Mouse (Mus musculus): ENCODE data around the gene Aldh1a3. TPM values are rescaled to one million over a fixed set of nuclear protein-coding genes. Genes with fewer than 3 reads are reported as not detected.

The Aldh1a3 gene
- total RNA-seq, 2 experiments from 2014 or later: 0.37 to 1.4 TPM

GRCm38 (mm10) chr7:66370970-66371369 lies 56.3 kb downstream of the Aldh1a3 start:
- DNase-seq (ENCODE audit: low spot score): no peak

GRCm38 (mm10) chr7:66369934-66370445 lies 57.3 kb downstream of the Aldh1a3 start:
- DNase-seq (ENCODE audit: low spot score): no peak

GRCm38 (mm10) chr7:66369071-66369933 lies 58.0 kb downstream of the Aldh1a3 start:
- no peak for DNase-seq (ENCODE audit: low spot score)

- peak; percentile 35 for DNase-seq (ENCODE audit: low spot score)
These were observed 61.4 kb downstream of the Aldh1a3 start, which contains the start of gene Gm10974 for GRCm38 (mm10) chr7:66365904-66366303. Gm10974 (plus strand) TSS chr7:66365905.

- no peak for DNase-seq (ENCODE audit: low spot score)
These were observed 61.9 kb downstream of the Aldh1a3 start for GRCm38 (mm10) chr7:66365411-66365810.

- no peak for DNase-seq (ENCODE audit: low spot score)
These were observed 62.8 kb downstream of the Aldh1a3 start for GRCm38 (mm10) chr7:66364491-66364890.

- DNase-seq (ENCODE audit: low spot score): no peak
These were observed 68.3 kb downstream of the Aldh1a3 start for GRCm38 (mm10) chr7:66359044-66359443.

- DNase-seq (ENCODE audit: low spot score): no peak
These were observed 68.9 kb downstream of the Aldh1a3 start for GRCm38 (mm10) chr7:66358461-66358860.

- DNase-seq (ENCODE audit: low spot score): no peak
These were observed 71.4 kb downstream of the Aldh1a3 start for GRCm38 (mm10) chr7:66355791-66356522.

GRCm38 (mm10) chr7:66354911-66355310 lies 72.4 kb downstream of the Aldh1a3 start:
- no peak for DNase-seq (ENCODE audit: low spot score)

- DNase-seq (ENCODE audit: low spot score): no peak
These were observed 76.2 kb downstream of the Aldh1a3 start for GRCm38 (mm10) chr7:66351074-66351473.

- no peak for DNase-seq (ENCODE audit: low spot score)
These were observed 77.6 kb downstream of the Aldh1a3 start for GRCm38 (mm10) chr7:66349670-66350069.

- DNase-seq (ENCODE audit: low spot score): no peak
These were observed 78.7 kb downstream of the Aldh1a3 start for GRCm38 (mm10) chr7:66348588-66348987.

GRCm38 (mm10) chr7:66346959-66347663 lies 80.2 kb downstream of the Aldh1a3 start:
- DNase-seq (ENCODE audit: low spot score): no peak

GRCm38 (mm10) chr7:66343307-66343706 lies 84.0 kb downstream of the Aldh1a3 start:
- no peak for DNase-seq (ENCODE audit: low spot score)

- DNase-seq (ENCODE audit: low spot score): no peak
These were observed 84.5 kb downstream of the Aldh1a3 start for GRCm38 (mm10) chr7:66342831-66343230.

- DNase-seq (ENCODE audit: low spot score): peak; percentile 80
These were observed 85.0 kb downstream of the Aldh1a3 start for GRCm38 (mm10) chr7:66342323-66342722.
